Mouse (Mus musculus) layer of hippocampus, adult 2 months (tissue): ENCODE measurements around the gene Lsmem1. TPM values are rescaled to one million over a fixed set of nuclear protein-coding genes. Genes with fewer than 3 reads are reported as not detected.
"Not testable (repeated sequence)": the region's sequence is repeated elsewhere in the genome, so short reads cannot be mapped to it uniquely, and the experiment has no call there.

ENCODE experiments used
- DNase-seq, 2 experiments: peaks; one replicate each; pipeline ENCODE4 v3.0.0; 2022; ENCODE audit warnings: low spot score in 2 of 2
- H3K27ac ChIP-seq: fragments of 200-600 bp; 2 replicates; pipeline ENCODE4 v1.8.1; 2022
- H3K4me3 ChIP-seq: fragments of 200-600 bp; 2 replicates; pipeline ENCODE4 v1.8.1; 2022; ENCODE audit warnings: mild to moderate bottlenecking
- CTCF ChIP-seq: fragments of 200-600 bp; conservative IDR thresholded peaks from 2 replicates; pipeline ENCODE4 v1.8.1; 2022; ENCODE audit warnings: antibody characterized with exemption, mild to moderate bottlenecking, moderate library complexity
- total RNA-seq, 2 experiments: library from RNA; stranded (reverse); gene quantifications; 2 replicates each; pipeline ENCODE4 v1.2.3; 2021

The Lsmem1 gene
- total RNA-seq, 2 experiments from 2014 or later: 0.37 to 0.72 TPM

DNA sequence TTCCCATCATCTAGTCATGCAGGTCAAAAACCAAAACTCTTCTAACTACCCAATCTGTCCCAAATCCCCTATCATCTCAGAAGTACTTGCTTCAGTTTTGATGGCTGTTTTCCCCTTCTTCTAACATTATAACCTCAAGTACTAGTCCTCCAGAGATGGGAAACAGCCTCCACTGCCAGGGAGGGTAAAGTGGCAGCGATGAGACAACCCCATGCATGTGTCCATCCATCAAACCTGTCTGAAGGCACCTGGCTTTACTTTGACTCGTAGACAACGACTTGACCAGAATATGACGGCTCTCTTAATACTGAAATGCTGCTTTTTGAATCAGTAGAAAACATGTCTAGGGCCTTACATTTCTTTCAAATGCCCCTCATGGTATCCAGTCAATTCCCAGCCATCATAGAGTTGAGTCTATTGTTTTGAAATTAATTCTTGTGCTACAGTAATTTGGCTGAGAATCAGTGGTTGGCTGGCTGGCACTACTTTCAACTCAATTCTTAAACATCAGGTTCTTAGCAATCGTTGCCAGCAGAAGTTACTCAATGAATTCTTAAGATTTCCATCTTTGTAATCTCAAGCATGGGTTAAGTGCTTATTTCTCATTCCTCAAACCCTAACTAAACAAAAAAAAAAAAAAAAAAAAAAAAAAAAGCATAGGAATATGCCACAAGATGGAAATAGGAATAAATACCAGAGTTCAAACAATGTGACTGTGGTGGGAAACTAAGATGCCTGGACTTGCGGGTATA is 1.4 kb upstream of the Lsmem1 start:
- H3K27ac ChIP-seq: no peak overlapping the region
- H3K4me3 ChIP-seq: no peak overlapping the region
- no peak for TF ChIP-seq CTCF
- no peak for DNase-seq

DNA sequence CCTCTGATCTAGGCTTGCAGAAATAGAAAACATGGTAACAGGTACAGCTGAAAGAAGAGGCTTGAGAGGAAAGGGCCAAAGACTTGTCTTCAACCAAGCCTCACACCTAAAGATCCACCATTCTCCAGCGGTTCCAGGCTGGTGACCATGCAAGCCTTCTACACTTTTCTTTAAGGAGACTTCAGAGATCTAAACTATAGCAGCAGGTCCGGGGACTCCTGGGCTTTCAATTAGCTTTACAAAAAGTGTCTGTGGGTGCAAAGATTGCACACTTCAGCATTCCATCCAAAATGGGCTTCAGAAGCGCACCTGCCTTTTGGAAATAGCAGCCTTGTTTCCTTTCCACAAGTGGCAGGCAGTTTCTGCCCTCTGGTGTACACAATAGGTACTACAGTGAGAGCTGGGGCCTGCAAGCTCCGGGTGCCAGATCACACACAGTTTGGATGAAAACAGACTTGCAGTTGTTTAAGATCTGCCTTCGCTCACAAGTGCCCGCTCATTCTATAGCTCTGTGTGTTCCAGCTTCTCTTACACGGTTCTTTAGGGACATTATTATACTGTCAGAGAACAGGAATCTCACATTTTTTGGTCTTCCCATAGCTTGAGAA is 609 bp upstream of the Lsmem1 start:
- TF ChIP-seq CTCF: peak; percentile 94

DNA sequence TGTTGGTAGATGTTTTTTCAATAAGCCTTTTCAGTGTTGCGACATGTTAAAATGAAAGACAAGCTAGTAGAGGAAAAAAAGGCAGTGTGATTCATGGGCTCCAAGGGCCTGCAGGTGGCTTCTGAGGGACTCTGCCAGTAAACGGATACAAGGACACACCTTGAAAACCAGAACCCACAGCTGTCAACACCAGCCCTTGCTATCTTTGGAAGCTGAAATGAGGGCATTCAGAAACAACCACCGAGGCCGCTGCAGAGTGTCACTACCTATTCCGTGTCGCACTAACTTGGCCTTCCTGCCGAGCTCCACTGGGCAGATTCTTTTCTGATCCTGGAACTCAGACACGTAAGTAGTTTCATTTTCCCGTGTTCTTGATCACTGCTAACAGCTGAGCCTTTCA is 863 bp downstream of the Lsmem1 start:
- no peak overlapping the region for H3K27ac ChIP-seq
- DNase-seq: no peak
- TF ChIP-seq CTCF: no peak
- no peak overlapping the region for H3K4me3 ChIP-seq

More for the DNA sequence above, 609 bp upstream of the Lsmem1 start:
- DNase-seq: peak; percentile 74 to 79
- no peak overlapping the region for H3K27ac ChIP-seq
- no peak overlapping the region for H3K4me3 ChIP-seq

DNA sequence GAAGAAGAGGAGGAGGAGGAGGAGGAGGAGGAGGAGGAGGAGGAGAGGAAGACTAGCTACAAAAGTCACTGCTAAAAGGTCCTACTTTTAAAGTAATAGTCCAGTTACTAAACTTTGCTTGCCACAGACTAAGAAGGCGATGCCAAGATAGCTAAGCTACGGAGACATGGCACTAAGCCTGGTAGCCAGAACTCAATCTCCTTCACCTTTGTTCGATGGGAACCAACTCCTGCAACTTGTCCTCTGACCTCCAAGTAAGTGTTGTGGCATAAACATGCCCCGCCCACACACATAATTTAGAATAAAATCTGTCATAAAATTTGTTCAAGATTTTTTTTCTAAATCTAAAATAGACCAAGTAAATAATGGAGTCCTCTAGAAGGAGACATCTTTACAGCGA is 1.3 kb downstream of the Lsmem1 start:
- Histone ChIP-seq H3K27ac (no peak overlapping the region), H3K4me3 (no peak overlapping the region)
- no peak for TF ChIP-seq CTCF
- DNase-seq: no peak

DNA sequence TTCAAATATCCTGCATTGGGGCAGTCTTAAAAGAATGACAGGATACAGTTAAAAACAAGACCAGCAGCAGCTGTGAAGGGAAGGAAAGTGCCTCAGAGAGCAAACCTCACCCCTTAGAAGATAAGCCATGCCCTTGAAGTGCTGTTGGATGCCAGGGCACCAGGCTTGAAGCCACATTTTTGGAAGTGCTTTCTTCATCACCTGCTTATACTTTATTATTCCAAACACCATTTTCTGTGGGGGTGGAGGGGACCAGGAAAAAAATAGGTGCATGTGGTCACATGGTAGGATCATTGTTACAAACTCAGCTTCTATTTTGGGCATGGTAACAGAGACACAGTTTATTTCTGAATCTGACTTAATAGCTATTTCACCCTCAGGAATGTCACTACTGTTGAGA is 1.8 kb downstream of the Lsmem1 start:
- Histone ChIP-seq H3K27ac (no peak overlapping the region), H3K4me3 (no peak overlapping the region)
- no peak for DNase-seq
- TF ChIP-seq CTCF: no peak

DNA sequence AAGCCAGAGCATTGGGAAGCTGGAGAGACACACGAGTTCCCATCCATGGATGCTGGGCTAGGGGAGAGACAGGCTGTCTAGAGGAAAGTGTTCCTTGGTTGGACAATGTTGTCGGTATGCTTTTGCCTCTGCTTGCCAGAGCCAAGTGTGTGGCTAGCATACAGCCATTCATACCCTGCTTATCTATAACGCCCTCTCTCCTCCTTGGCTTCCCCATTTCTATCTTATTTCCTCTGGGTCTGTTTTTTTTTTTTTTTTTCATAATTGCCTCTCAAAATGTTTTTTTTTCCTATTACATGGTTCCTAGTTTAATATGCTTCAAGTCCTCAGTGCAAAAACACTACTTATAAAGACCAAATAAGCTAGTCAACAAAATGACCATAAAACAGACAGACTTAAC is 13.8 kb downstream of the Lsmem1 start:
- DNase-seq: no peak
- no peak for TF ChIP-seq CTCF
- Histone ChIP-seq H3K4me3 (no peak overlapping the region), H3K27ac (no peak overlapping the region)

DNA sequence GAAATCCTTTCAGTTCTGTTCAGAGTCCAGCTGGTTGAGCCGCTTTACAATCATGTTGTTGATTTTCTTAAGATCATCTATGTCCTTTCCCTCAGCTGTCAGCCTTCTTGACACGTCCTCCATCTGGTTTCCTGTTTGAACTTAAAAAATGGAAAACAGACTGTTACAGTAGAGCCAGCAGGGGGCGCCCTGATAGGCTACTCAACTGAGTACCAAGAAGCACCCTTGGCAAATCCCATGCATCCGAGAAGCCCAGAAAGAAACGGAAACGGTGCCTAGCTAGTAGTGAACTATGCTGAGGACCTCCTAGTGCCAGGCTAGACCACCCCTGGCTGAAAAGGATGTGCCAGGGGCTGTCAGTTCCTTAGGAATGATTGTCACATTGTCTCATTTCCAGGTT is 22.2 kb downstream of the Lsmem1 start:
- Histone ChIP-seq H3K27ac (no peak overlapping the region), H3K4me3 (no peak overlapping the region)
- TF ChIP-seq CTCF: peak; percentile 82
- peak in 1 of 2 experiments; percentile 29 for DNase-seq

DNA sequence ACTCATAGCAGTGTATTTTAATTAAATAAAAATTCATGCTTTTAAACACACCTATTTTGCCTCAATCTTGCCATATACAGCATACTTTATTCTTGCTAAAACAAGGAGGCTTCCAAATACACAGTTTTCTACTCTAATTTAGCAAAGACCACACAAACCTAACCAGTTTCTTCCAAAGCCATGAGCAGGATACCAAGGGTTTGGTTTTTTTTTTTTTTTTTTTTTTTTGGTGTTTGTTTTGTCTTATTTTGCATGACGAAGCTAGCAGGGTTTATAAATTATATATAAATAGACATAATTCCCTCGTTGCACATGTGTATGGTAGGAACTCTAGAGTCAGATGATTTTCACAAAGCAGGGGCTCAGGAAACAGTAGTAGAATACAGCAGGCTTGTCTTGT is 23.1 kb downstream of the Lsmem1 start:
- no peak for DNase-seq
- Histone ChIP-seq H3K4me3 (no peak overlapping the region), H3K27ac (no peak overlapping the region)
- no peak for TF ChIP-seq CTCF

DNA sequence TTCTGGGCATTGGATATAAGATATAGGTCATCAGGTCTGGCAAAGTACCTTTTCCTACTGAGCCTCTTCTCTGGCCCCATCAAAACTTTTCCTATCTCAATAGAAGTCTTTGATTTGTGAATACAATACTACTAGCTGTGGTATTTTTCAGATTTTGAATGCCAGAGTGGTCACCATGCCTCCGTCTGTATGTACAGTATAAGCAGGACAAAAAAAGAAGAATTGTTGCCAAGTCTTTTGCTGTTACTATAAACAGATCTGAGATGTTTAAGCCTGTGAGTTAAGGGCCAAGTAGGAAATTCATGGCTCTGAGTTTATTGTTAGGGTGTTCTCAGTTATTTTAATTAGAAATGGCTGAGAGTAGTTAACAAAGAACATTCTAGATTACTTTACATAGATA is 24.1 kb downstream of the Lsmem1 start:
- DNase-seq, H3K4me3 ChIP-seq, H3K27ac ChIP-seq: not testable (repeated sequence)

DNA sequence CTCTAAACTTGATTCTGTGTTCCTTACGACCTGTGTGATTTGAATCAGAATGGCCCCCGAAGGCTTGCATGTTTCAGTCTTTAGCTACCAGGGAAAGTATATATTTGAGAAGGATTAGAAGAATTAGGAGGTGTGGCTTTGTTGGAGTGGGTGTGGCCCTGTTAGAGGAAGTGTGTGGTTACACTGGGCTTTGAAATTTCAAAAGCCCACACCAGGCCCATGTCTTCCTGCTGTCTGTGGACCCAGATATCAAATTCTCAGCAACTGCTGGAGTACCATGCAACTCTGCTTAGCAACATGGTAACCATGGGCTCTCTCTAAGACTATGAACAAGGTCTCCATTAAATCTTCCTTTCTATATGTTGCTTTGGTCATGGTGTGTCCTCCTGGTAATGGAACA is 27.7 kb downstream of the Lsmem1 start:
- no peak overlapping the region for H3K27ac ChIP-seq
- DNase-seq: no peak
- TF ChIP-seq CTCF: no peak
- H3K4me3 ChIP-seq: no peak overlapping the region

DNA sequence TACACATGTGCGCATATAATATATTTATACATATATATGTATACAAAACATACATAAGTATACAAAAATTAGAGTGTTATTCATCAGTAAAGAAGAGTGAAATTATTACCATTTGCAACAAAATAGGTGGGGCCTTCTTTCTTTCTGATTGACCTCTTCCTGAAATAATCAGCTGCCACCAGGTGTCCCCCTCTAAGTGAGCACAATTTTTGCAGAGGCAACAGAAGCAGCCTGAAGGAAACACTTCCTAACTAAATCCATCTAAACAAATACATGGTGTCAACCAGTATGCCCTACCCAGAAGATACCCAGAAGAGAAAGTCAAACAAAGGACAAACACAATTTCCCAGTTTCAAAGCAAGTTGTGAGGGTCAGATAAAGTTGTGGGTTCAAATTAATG is 29.6 kb downstream of the Lsmem1 start:
- H3K4me3 ChIP-seq: no peak overlapping the region
- peak; percentile 34 for TF ChIP-seq CTCF
- H3K27ac ChIP-seq: no peak overlapping the region

DNA sequence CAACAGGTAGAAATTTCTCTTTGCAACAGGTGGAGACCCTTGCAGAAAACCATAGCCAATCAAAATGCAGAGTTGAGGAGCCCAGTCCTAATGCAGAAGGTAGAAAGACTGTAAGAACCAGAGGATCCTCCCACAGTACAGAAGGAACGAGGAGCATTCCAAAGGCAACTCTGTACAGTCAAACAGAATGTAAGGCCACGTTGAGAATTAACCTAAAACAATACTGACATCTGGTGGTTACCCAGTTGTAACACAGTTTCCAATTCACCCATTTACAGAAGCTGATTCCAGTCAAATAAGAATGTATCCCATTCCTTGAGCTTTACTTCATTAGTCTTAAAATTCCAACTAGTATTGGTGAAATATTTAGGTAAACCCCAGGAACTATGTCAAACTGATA is 34.7 kb downstream of the Lsmem1 start:
- peak; percentile 93 for TF ChIP-seq CTCF
- Histone ChIP-seq H3K27ac (no peak overlapping the region), H3K4me3 (no peak overlapping the region)
- DNase-seq: peak; percentile 17 to 60

More for the DNA sequence above, 29.6 kb downstream of the Lsmem1 start:
- no peak for DNase-seq

DNA sequence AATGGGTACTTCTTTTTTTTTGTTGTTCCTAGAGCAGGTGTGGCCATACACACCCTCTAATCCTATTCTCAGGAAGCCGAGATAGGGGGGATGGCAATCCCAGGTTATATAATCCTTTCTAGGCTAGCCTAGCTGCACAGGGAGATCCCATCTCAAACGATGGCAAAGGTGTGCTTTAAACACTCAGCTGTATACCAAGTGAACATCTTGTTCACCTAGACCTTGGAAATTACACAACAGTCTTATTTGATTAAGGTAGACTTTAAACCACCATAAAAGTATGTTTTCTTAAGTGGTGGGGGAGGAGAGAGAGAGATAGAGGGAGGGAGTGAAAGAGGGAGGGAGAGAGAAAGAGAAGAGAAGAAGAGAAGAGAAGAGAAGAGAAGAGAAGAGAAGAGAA is 38.5 kb downstream of the Lsmem1 start:
- TF ChIP-seq CTCF: no peak
- H3K4me3 ChIP-seq: no peak overlapping the region
- DNase-seq: no peak
- no peak overlapping the region for H3K27ac ChIP-seq

DNA sequence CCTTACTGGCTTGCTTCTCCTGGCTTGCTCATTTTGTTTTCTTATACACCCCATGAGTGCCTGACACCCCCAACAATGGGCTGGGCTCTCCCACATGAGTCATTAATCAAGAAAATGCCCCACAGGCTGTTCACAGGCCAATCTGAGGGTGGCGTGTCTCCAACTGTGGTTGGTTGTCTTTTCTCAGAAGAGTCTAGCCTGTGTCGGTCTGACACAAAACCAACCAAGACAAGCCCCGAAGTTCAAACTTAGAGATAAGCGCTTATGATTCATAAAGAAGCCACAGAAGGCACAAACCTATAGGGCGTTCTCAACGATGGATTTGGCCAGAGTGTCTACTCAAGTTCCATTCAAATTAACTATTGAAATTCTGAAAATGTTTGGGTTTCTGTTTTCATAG is 45.1 kb downstream of the Lsmem1 start:
- no peak for TF ChIP-seq CTCF
- no peak overlapping the region for H3K4me3 ChIP-seq
- no peak overlapping the region for H3K27ac ChIP-seq
- no peak for DNase-seq
